Mouse (Mus musculus) heart, embryonic 15.5 days (tissue): ENCODE data around the gene Arhgef5. TPM values are rescaled to one million over a fixed set of nuclear protein-coding genes. Genes with fewer than 3 reads are reported as not detected.
"Not testable (repeated sequence)": the region's sequence is repeated elsewhere in the genome, so short reads cannot be mapped to it uniquely, and the experiment has no call there.

Experiments
- ATAC-seq: fragments of 200-750 bp; cut with Nextera tagmentation; replicated peaks from 2 replicates; pipeline ENCODE4 v1.8.0; 2017; ENCODE audit warnings: low read depth, moderate TSS enrichment; ENCODE audit not compliant: insufficient number of reproducible peaks, insufficient read depth, low FRiP score
- H3K27ac ChIP-seq: fragments of 300-500 bp; sonication (generic); 2 replicates; pipeline ENCODE4 v1.5.1; 2015; ENCODE audit warnings: mild to moderate bottlenecking, inconsistent platforms
- H3K27me3 ChIP-seq: fragments of 300-500 bp; sonication (generic); 2 replicates; pipeline ENCODE4 v1.6.1; 2015; ENCODE audit warnings: inconsistent platforms
- H3K36me3 ChIP-seq: fragments of 300-500 bp; sonication (generic); 2 replicates; pipeline ENCODE4 v1.6.1; 2015; ENCODE audit warnings: mild to moderate bottlenecking, inconsistent platforms
- H3K4me1 ChIP-seq: fragments of 300-500 bp; sonication (generic); replicated peaks from 2 replicates; pipeline ENCODE4 v1.6.1; 2015; ENCODE audit warnings: inconsistent platforms
- H3K4me2 ChIP-seq: fragments of 300-500 bp; sonication (generic); 2 replicates; pipeline ENCODE4 v1.6.1; 2015; ENCODE audit warnings: inconsistent platforms, mild to moderate bottlenecking, moderate library complexity
- H3K4me3 ChIP-seq: fragments of 300-500 bp; sonication (generic); 2 replicates; pipeline ENCODE4 v1.5.1; 2015; ENCODE audit warnings: mild to moderate bottlenecking, inconsistent platforms
- H3K9ac ChIP-seq: fragments of 300-500 bp; sonication (generic); 2 replicates; pipeline ENCODE4 v1.6.1; 2015; ENCODE audit warnings: mild to moderate bottlenecking, inconsistent platforms
- H3K9me3 ChIP-seq: fragments of 300-500 bp; sonication (generic); replicated peaks from 2 replicates; pipeline ENCODE4 v1.6.1; 2016; ENCODE audit warnings: inconsistent platforms
- WGBS: fragments of 180-500 bp; shearing (Covaris S2); methylation state at CpG from one replicate; pipeline ENCODE4 v1.1.7; 2015; ENCODE audit warnings: mixed read lengths; 5-methylcytosine and 5-hydroxymethylcytosine counted together
- polyA plus RNA-seq: library from polyadenylated mRNA; unstranded; fragments of >200 nt; fragmentation: Nextera tagmentation; extraction: Ambion mirVana; gene quantifications from 2 replicates; pipeline ENCODE4 v1.2.1, GENCODE M21; 2015

The Arhgef5 gene
- polyA plus RNA-seq, result 5.9 and 8.1 TPM in 2 replicates

DNA sequence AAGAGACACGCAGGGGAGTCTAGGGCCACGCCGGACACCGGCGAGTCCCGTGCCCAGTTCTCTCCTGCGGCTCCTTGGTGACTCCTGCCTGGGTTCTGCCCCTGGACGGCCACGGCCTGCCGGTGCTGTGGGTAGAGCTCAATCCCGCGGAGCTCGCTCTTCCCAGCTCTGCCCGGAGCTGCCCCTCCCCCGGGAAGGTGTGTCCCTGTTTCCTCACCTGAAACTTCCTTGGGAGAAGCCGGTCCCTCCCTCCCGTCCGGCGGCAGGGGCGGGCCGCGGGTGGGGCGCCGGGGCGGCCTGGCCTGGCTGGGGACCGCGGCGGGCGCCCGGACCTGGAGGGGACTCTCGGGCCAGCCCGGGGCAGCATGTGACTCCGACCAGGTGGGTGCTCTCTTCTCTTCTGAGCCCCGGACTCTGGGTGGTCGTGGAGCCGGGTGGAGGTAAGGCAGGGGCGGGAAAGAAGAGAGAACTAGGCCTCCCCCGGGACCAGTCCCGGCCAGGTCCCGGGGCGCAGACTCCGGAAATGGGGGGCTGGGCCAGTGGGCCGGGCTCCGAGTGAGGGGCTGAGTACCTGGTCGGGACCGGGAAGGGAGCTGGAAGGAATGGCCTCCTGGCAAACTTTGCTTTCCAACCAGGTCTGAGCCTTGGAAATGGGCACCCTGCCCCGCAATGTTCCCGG lies at the start of gene Arhgef5:
Gene Arhgef5, plus strand, starts transcription at position 220 of the 679 bp plus-strand sequence.
- WGBS, result under 1% methylated on average over 47 of the region's 48 CpGs
- H3K27me3 ChIP-seq, result no peaks in the 10 kb centered on the region
- H3K9me3 ChIP-seq, result no peaks in the 10 kb centered on the region
- ATAC-seq, result peak; percentile 57
- peak within 1 kb of the TSS; percentile 76 for H3K27ac ChIP-seq
- H3K36me3 ChIP-seq, result no peaks in the 10 kb centered on the region
- H3K4me1 ChIP-seq, result peaks cover 7% of the 10 kb centered on the region
- peak within 1 kb of the TSS; percentile 92 for H3K4me2 ChIP-seq
- H3K4me3 ChIP-seq, result peak within 1 kb of the TSS; percentile 77
- H3K9ac ChIP-seq, result peak within 1 kb of the TSS; percentile 76

GRCm38 (mm10) chr6:43231255-43231654 lies 34.1 kb upstream of the Arhgef5 start, which contains the start of gene Olfr47:
TSS of gene Olfr47 (plus strand) at chr6:43231529.
- H3K9ac ChIP-seq, H3K4me2 ChIP-seq, ATAC-seq, H3K4me1 ChIP-seq, H3K4me3 ChIP-seq, H3K36me3 ChIP-seq, H3K27ac ChIP-seq, H3K27me3 ChIP-seq, H3K9me3 ChIP-seq: not testable (repeated sequence)
- WGBS, result 78% methylated on average over 1 of the region's 1 CpGs

GRCm38 (mm10) chr6:43242061-43242460 lies 23.3 kb upstream of the Arhgef5 start:
- no peak overlapping the region for H3K9ac ChIP-seq
- no peak overlapping the region for H3K4me2 ChIP-seq
- no peaks in the 10 kb centered on the region for H3K9me3 ChIP-seq
- no peaks in the 10 kb centered on the region for H3K36me3 ChIP-seq
- H3K27me3 ChIP-seq, result no peaks in the 10 kb centered on the region
- H3K4me3 ChIP-seq, result no peak overlapping the region
- no peak overlapping the region for H3K27ac ChIP-seq
- no peaks in the 10 kb centered on the region for H3K4me1 ChIP-seq
- WGBS, result 8% methylated on average over 4 of the region's 4 CpGs
- ATAC-seq, result no peak

DNA sequence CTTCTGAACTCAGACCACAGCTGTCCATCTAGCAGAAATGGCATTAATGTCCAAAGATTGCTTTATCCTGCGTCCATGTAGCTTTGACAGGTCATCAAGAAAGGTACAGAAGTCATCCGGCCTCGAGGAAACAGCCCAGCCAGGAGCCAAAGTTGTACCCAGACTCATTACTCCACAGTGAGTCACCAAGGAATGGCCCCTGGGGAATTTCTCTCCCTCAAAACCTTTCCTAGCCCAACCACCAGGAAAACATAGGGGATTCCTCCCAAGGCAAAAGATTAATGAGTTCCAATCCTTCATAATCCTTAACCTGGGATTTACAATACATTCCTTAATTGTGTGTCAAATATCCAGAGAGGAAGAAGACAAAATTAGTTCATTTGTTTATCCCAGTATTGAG lies 18.0 kb upstream of the Arhgef5 start:
- no peak for ATAC-seq
- no peaks in the 10 kb centered on the region; the same call in 1 of the 2 replicates for H3K4me1 ChIP-seq
- H3K4me3 ChIP-seq, result no peak overlapping the region
- H3K9ac ChIP-seq, result no peak overlapping the region
- H3K27ac ChIP-seq, result no peak overlapping the region
- H3K27me3 ChIP-seq, result no peaks in the 10 kb centered on the region
- 46% methylated on average over 3 of the region's 3 CpGs for WGBS
- no peaks in the 10 kb centered on the region for H3K9me3 ChIP-seq
- H3K4me2 ChIP-seq, result no peak overlapping the region
- H3K36me3 ChIP-seq, result no peaks in the 10 kb centered on the region

GRCm38 (mm10) chr6:43252994-43253393 lies 12.4 kb upstream of the Arhgef5 start:
- no peak overlapping the region for H3K9ac ChIP-seq

GRCm38 (mm10) chr6:43254193-43254926 lies 11.0 kb upstream of the Arhgef5 start:
- Histone ChIP-seq H3K4me1 (no peaks in the 10 kb centered on the region; the same call in 1 of the 2 replicates), H3K4me3 (no peak overlapping the region), H3K27me3 (no peaks in the 10 kb centered on the region), H3K4me2 (no peak overlapping the region), H3K9me3 (no peaks in the 10 kb centered on the region), H3K27ac (no peak overlapping the region), H3K9ac (no peak overlapping the region), H3K36me3 (no peaks in the 10 kb centered on the region)
- no peak for ATAC-seq
- WGBS, result 66% methylated on average over 7 of the region's 7 CpGs

More at GRCm38 (mm10) chr6:43252994-43253393, 12.4 kb upstream of the Arhgef5 start:
- H3K4me3 ChIP-seq, result no peak overlapping the region
- no peaks in the 10 kb centered on the region; the same call in 1 of the 2 replicates for H3K4me1 ChIP-seq
- H3K27ac ChIP-seq, result no peak overlapping the region
- H3K9me3 ChIP-seq, result no peaks in the 10 kb centered on the region
- no peaks in the 10 kb centered on the region for H3K36me3 ChIP-seq
- 61% methylated on average over 1 of the region's 1 CpGs for WGBS
- no peak overlapping the region for H3K4me2 ChIP-seq
- no peaks in the 10 kb centered on the region for H3K27me3 ChIP-seq
- no peak for ATAC-seq

GRCm38 (mm10) chr6:43260756-43261155 lies 4.6 kb upstream of the Arhgef5 start:
- ATAC-seq, result no peak
- Histone ChIP-seq H3K9ac (no peak overlapping the region), H3K4me1 (no peaks in the 10 kb centered on the region; the same call in 1 of the 2 replicates), H3K4me3 (no peak overlapping the region), H3K36me3 (no peaks in the 10 kb centered on the region), H3K27ac (no peak overlapping the region), H3K27me3 (no peaks in the 10 kb centered on the region), H3K9me3 (no peaks in the 10 kb centered on the region), H3K4me2 (no peak overlapping the region)
- 47% methylated on average over 2 of the region's 2 CpGs for WGBS

GRCm38 (mm10) chr6:43266356-43266755 lies 974 bp downstream of the Arhgef5 start:
- Histone ChIP-seq H3K36me3 (no peaks in the 10 kb centered on the region), H3K9ac (peak overlapping the region; percentile 76), H3K9me3 (no peaks in the 10 kb centered on the region), H3K4me2 (peak overlapping the region; percentile 92), H3K4me1 (peaks cover 7% of the 10 kb centered on the region), H3K27ac (peak overlapping the region; percentile 76), H3K27me3 (no peaks in the 10 kb centered on the region), H3K4me3 (peak overlapping the region; percentile 77)
- WGBS, result 4% methylated on average over 8 of the region's 8 CpGs
- peak; percentile 73 for ATAC-seq

GRCm38 (mm10) chr6:43272597-43272996 lies 7.2 kb downstream of the Arhgef5 start:
- Histone ChIP-seq H3K9ac (no peak overlapping the region), H3K4me1 (no peaks in the 10 kb centered on the region), H3K36me3 (peaks cover 11% of the 10 kb centered on the region), H3K27ac (peak overlapping the region; percentile 75), H3K27me3 (no peaks in the 10 kb centered on the region), H3K4me3 (no peak overlapping the region), H3K9me3 (no peaks in the 10 kb centered on the region), H3K4me2 (no peak overlapping the region)
- ATAC-seq, result peak; percentile 67

- WGBS, result 82% methylated on average over 4 of the region's 4 CpGs
- H3K4me1 ChIP-seq, result no peaks in the 10 kb centered on the region
- H3K4me2 ChIP-seq, result no peak overlapping the region
- no peak overlapping the region for H3K4me3 ChIP-seq
- ATAC-seq, result no peak
- H3K9me3 ChIP-seq, result no peaks in the 10 kb centered on the region
- no peak overlapping the region for H3K9ac ChIP-seq
- no peaks in the 10 kb centered on the region for H3K27me3 ChIP-seq
- no peak overlapping the region for H3K27ac ChIP-seq
- H3K36me3 ChIP-seq, result peaks cover 11% of the 10 kb centered on the region
These were observed 8.7 kb downstream of the Arhgef5 start for GRCm38 (mm10) chr6:43274123-43274522.

DNA sequence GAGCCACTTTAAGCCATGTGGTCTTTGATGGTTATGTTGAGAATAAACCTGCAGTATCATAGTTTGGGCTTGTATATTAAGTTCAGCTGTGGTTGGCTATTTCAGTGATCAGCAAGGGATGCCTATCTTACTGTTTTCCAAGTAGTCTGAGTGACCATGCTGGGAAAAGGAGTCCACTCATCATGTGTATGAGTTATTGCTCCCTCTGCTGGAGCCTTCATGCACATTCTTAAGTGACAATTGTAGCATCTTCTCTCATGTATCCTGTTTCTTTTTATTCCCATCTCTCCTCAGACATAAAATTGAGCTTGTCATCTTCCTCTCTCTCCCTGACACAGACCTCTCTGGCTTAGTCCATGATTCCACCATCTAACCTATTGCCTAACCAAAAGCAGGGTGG lies 12.9 kb downstream of the Arhgef5 start:
- H3K4me2 ChIP-seq, result no peak overlapping the region
- no peak for ATAC-seq
- H3K9ac ChIP-seq, result no peak overlapping the region
- peaks cover 24% of the 10 kb centered on the region for H3K36me3 ChIP-seq
- H3K27ac ChIP-seq, result no peak overlapping the region
- H3K9me3 ChIP-seq, result no peaks in the 10 kb centered on the region
- no peaks in the 10 kb centered on the region for H3K27me3 ChIP-seq
- no peak overlapping the region for H3K4me3 ChIP-seq
- no peaks in the 10 kb centered on the region for H3K4me1 ChIP-seq
